Mouse (Mus musculus) myocyte (in vitro differentiated cells): ENCODE measurements around the gene Tnfrsf9. TPM values are rescaled to one million over a fixed set of nuclear protein-coding genes. Genes with fewer than 3 reads are reported as not detected.

Experiments
- H3K27me3 ChIP-seq: one replicate; pipeline ENCODE4 v1.6.1; 2011; ENCODE audit not compliant: control insufficient read depth, insufficient read depth, insufficient read length
- H3K36me3 ChIP-seq: one replicate; pipeline ENCODE4 v1.6.1; 2011; ENCODE audit not compliant: control insufficient read depth, insufficient read depth
- H3K4me2 ChIP-seq: one replicate; pipeline ENCODE4 v1.6.1; 2011; ENCODE audit warnings: low read depth, control low read depth
- H3K4me3 ChIP-seq: one replicate; pipeline ENCODE4 v1.5.1; 2011; ENCODE audit warnings: mild to moderate bottlenecking, control low read depth, moderate library complexity
- H3K79me2 ChIP-seq: one replicate; pipeline ENCODE4 v1.6.1; 2011; ENCODE audit not compliant: control insufficient read depth, insufficient read depth
- H3ac ChIP-seq: one replicate; pipeline ENCODE4 v1.6.1; 2011; ENCODE audit not compliant: control insufficient read depth, insufficient read length
- CEBPB ChIP-seq: IDR thresholded peaks from 2 replicates; pipeline ENCODE4 v1.6.1; 2011; ENCODE audit warnings: mild to moderate bottlenecking, moderate library complexity; ENCODE audit not compliant: poor library complexity, insufficient read depth, severe bottlenecking
- E2F4 ChIP-seq: IDR thresholded peaks from one replicate; pipeline ENCODE4 v1.6.1; 2011; ENCODE audit warnings: mild to moderate bottlenecking, control low read depth, moderate library complexity; ENCODE audit not compliant: insufficient read depth
- MAX ChIP-seq: IDR thresholded peaks from one replicate; pipeline ENCODE4 v1.6.1; 2011; ENCODE audit warnings: low read depth, mild to moderate bottlenecking, control low read depth
- MYOD1 ChIP-seq, 3 experiments: IDR thresholded peaks; one replicate each; pipeline ENCODE4 v1.6.1; 2011; ENCODE audit warnings: control low read depth in 2 of 3, low read depth in 2 of 3, mild to moderate bottlenecking in 2 of 3, moderate library complexity in 1 of 3; ENCODE audit not compliant: insufficient read length in 2 of 3, control insufficient read depth in 1 of 3
- MYOG ChIP-seq, 3 experiments: IDR thresholded peaks; one replicate each; pipeline ENCODE4 v1.6.1; 2011; ENCODE audit warnings: control low read depth in 2 of 3, low read depth in 2 of 3, mild to moderate bottlenecking in 2 of 3; ENCODE audit not compliant: insufficient read length in 2 of 3, control insufficient read depth in 1 of 3, insufficient read depth in 1 of 3
- POLR2A ChIP-seq: IDR thresholded peaks from one replicate; pipeline ENCODE4 v1.6.1; 2011; ENCODE audit warnings: low read depth, mild to moderate bottlenecking, control low read depth, moderate library complexity; ENCODE audit not compliant: insufficient read length
- POLR2AphosphoS2 ChIP-seq: IDR thresholded peaks from one replicate; pipeline ENCODE4 v1.6.1; 2011; ENCODE audit warnings: low read depth, control low read depth; ENCODE audit not compliant: insufficient read length
- REST ChIP-seq: IDR thresholded peaks from one replicate; pipeline ENCODE4 v1.6.1; 2011; ENCODE audit warnings: mild to moderate bottlenecking, control low read depth, moderate library complexity; ENCODE audit not compliant: insufficient read depth, insufficient read length
- SRF ChIP-seq: IDR thresholded peaks from one replicate; pipeline ENCODE4 v1.6.1; 2011; ENCODE audit warnings: low read depth; ENCODE audit not compliant: control insufficient read depth, insufficient read length
- TCF12 ChIP-seq: IDR thresholded peaks from one replicate; pipeline ENCODE4 v1.6.1; 2011; ENCODE audit warnings: mild to moderate bottlenecking, control low read depth; ENCODE audit not compliant: poor library complexity, insufficient read depth, severe bottlenecking
- TCF3 ChIP-seq: IDR thresholded peaks from one replicate; pipeline ENCODE4 v1.6.1; 2011; ENCODE audit warnings: low read depth, control low read depth; ENCODE audit not compliant: insufficient read length
- USF1 ChIP-seq: IDR thresholded peaks from one replicate; pipeline ENCODE4 v1.6.1; 2011; ENCODE audit warnings: low read depth, mild to moderate bottlenecking, control low read depth, moderate library complexity
- polyA plus RNA-seq: library from polyadenylated mRNA; unstranded; fragments of >200 nt; fragmentation: generic; extraction: Trizol; gene quantifications from one replicate; pipeline ENCODE4 v1.2.1, GENCODE M21; 2012; ENCODE audit warnings: missing spikeins

Tnfrsf9 gene
- polyA plus RNA-seq, 1 experiment: 0.31 TPM

GRCm38 (mm10) chr4:150990148-150990547 lies 75.8 kb downstream of the Tnfrsf9 start:
- Histone ChIP-seq H3K79me2 (no peaks in the 10 kb centered on the region), H3ac (no peak overlapping the region), H3K4me3 (no peak overlapping the region), H3K36me3 (no peaks in the 10 kb centered on the region), H3K27me3 (no peaks in the 10 kb centered on the region), H3K4me2 (no peak overlapping the region)
- TF ChIP-seq USF1 (no peak), MAX (no peak), E2F4 (no peak), SRF (no peak), TCF3 (no peak), REST (no peak), POLR2AphosphoS2 (no peak), MYOG (IDR thresholded peaks at IDR 0.05; ENCODE audit: control insufficient read depth in 1 of 3, insufficient read depth in 1 of 3, insufficient read length in 2 of 3, low read depth in 2 of 3) (no peak), CEBPB (no peak), MYOD1 (IDR thresholded peaks at IDR 0.05; ENCODE audit: control insufficient read depth in 1 of 3, insufficient read length in 2 of 3, low read depth in 2 of 3) (no peak), POLR2A (no peak), TCF12 (no peak)

Other genes with a start within 250 kb of the Tnfrsf9 start
- 18.9 TPM for gene Errfi1, start 60.6 kb upstream of the Tnfrsf9 start, polyA plus RNA-seq
- 312 TPM for gene Park7, start 125 bp upstream of the Tnfrsf9 start, polyA plus RNA-seq
- not detected for gene Uts2, start 82.5 kb downstream of the Tnfrsf9 start, polyA plus RNA-seq
- gene Per3, start 130.1 kb downstream of the Tnfrsf9 start, polyA plus RNA-seq: 2.1 TPM
- gene Vamp3, start 143.4 kb downstream of the Tnfrsf9 start, polyA plus RNA-seq: 58.2 TPM
- not detected for gene Gm13090, start 175.0 kb downstream of the Tnfrsf9 start, polyA plus RNA-seq